Mouse (Mus musculus): ENCODE data around the gene Rtn4rl1.

Gene Rtn4rl1

GRCm38 (mm10) chr11:75308650-75309049 lies 115.1 kb downstream of the Rtn4rl1 start:
- no peak for DNase-seq

- no peak for DNase-seq
Measured at GRCm38 (mm10) chr11:75310813-75311212, 117.2 kb downstream of the Rtn4rl1 start.

GRCm38 (mm10) chr11:75311751-75312150 lies 118.2 kb downstream of the Rtn4rl1 start:
- no peak for DNase-seq

- no peak for DNase-seq
Measured at GRCm38 (mm10) chr11:75313834-75314233, 120.3 kb downstream of the Rtn4rl1 start.

Measured in lung, postnatal 14 days (tissue).